Mouse (Mus musculus) heart, adult 9 months (tissue): Measurements from ENCODE around the gene Sult3a1.
A peak's percentile ranks its signal among the peaks of the same experiment; 100 is the strongest.
"Not testable (repeated sequence)": the region's sequence is repeated elsewhere in the genome, so short reads cannot be mapped to it uniquely, and the experiment has no call there.

Experiments
- DNase-seq, 2 experiments: peaks; one replicate each; pipeline ENCODE4 v3.0.0; 2022; ENCODE audit warnings: low spot score in 2 of 2

Sult3a1 gene

GRCm38 (mm10) chr10:33857421-33857820, at the start of gene Sult3a1:
Gene Sult3a1, plus strand, starts transcription at chr10:33857721.
- DNase-seq: no peak

GRCm38 (mm10) chr10:33811807-33812206, 45.7 kb upstream of the Sult3a1 start:
- DNase-seq: no peak

GRCm38 (mm10) chr10:33814266-33814665, 43.3 kb upstream of the Sult3a1 start:
- DNase-seq: no peak

GRCm38 (mm10) chr10:33816923-33817322, 40.6 kb upstream of the Sult3a1 start:
- no peak for DNase-seq

- DNase-seq: no peak
These were observed 36.6 kb upstream of the Sult3a1 start for GRCm38 (mm10) chr10:33820892-33821291.

GRCm38 (mm10) chr10:33865994-33866393, 8.5 kb downstream of the Sult3a1 start:
- DNase-seq: no peak

GRCm38 (mm10) chr10:33870441-33870840, 12.9 kb downstream of the Sult3a1 start:
- no peak for DNase-seq

GRCm38 (mm10) chr10:33872672-33873398, 15.3 kb downstream of the Sult3a1 start:
- no peak for DNase-seq

- not testable (repeated sequence) for DNase-seq
These were observed 24.9 kb downstream of the Sult3a1 start for GRCm38 (mm10) chr10:33882411-33882810.

- not testable (repeated sequence) for DNase-seq
These were observed 44.0 kb downstream of the Sult3a1 start for GRCm38 (mm10) chr10:33901520-33901919.

GRCm38 (mm10) chr10:33904530-33905481, 47.3 kb downstream of the Sult3a1 start, which contains the start of gene Rsph4a:
Gene Rsph4a, plus strand, starts transcription at chr10:33905111.
- DNase-seq: peak; percentile 4 to 6

- no peak for DNase-seq
These were observed 48.0 kb downstream of the Sult3a1 start for GRCm38 (mm10) chr10:33905489-33905888.
